Mouse (Mus musculus) neural tube, embryonic 15.5 days (tissue): ENCODE data around the gene Ksr1. TPM values are rescaled to one million over a fixed set of nuclear protein-coding genes. Genes with fewer than 3 reads are reported as not detected.

ENCODE experiments used
- ATAC-seq: fragments of 200-750 bp; cut with Nextera tagmentation; 2 replicates; pipeline ENCODE4 v1.8.0; 2017; ENCODE audit warnings: mild to moderate bottlenecking, moderate TSS enrichment, moderate library complexity; ENCODE audit not compliant: low FRiP score
- H3K27ac ChIP-seq: fragments of 300-500 bp; sonication (generic); replicated peaks from 2 replicates; pipeline ENCODE4 v1.5.1; 2015; ENCODE audit warnings: mild to moderate bottlenecking, inconsistent platforms
- H3K27me3 ChIP-seq: fragments of 300-500 bp; sonication (generic); replicated peaks from 2 replicates; pipeline ENCODE4 v1.6.1; 2015; ENCODE audit warnings: inconsistent platforms
- H3K36me3 ChIP-seq: fragments of 300-500 bp; sonication (generic); 2 replicates; pipeline ENCODE4 v1.6.1; 2015; ENCODE audit warnings: inconsistent platforms
- H3K4me1 ChIP-seq: fragments of 300-500 bp; sonication (generic); 2 replicates; pipeline ENCODE4 v1.6.1; 2015; ENCODE audit warnings: inconsistent platforms
- H3K4me2 ChIP-seq: fragments of 300-500 bp; sonication (generic); 2 replicates; pipeline ENCODE4 v1.6.1; 2015; ENCODE audit warnings: inconsistent platforms, mild to moderate bottlenecking, moderate library complexity
- H3K4me3 ChIP-seq: fragments of 300-500 bp; sonication (generic); replicated peaks from 2 replicates; pipeline ENCODE4 v1.5.1; 2015; ENCODE audit warnings: mild to moderate bottlenecking, inconsistent platforms
- H3K9ac ChIP-seq: fragments of 300-500 bp; sonication (generic); replicated peaks from 2 replicates; pipeline ENCODE4 v1.6.1; 2015; ENCODE audit warnings: mild to moderate bottlenecking, inconsistent platforms
- H3K9me3 ChIP-seq: fragments of 300-500 bp; sonication (generic); replicated peaks from 2 replicates; pipeline ENCODE4 v1.6.1; 2016; ENCODE audit warnings: inconsistent platforms
- WGBS: fragments of 180-500 bp; shearing (Covaris S2); methylation state at CpG from one replicate; pipeline ENCODE4 v1.1.7; 2015; ENCODE audit warnings: mixed read lengths; 5-methylcytosine and 5-hydroxymethylcytosine counted together
- polyA plus RNA-seq: library from polyadenylated mRNA; unstranded; fragments of >200 nt; fragmentation: Nextera tagmentation; extraction: Ambion mirVana; gene quantifications from 2 replicates; pipeline ENCODE4 v1.2.1, GENCODE M21; 2015

Ksr1 gene
- polyA plus RNA-seq, 1 experiment from 2014 or later, result 5.8 TPM

- Histone ChIP-seq H3K4me1 (peaks cover 24% of the 10 kb centered on the region), H3K36me3 (no peaks in the 10 kb centered on the region), H3K27me3 (no peaks in the 10 kb centered on the region), H3K4me2 (no peak overlapping the region), H3K4me3 (no peak overlapping the region), H3K27ac (no peak overlapping the region), H3K9ac (no peak overlapping the region), H3K9me3 (no peaks in the 10 kb centered on the region)
- 83% methylated on average over 5 of the region's 5 CpGs for WGBS
- ATAC-seq, result no peak
Measured at GRCm38 (mm10) chr11:79059850-79060249, 86.4 kb downstream of the Ksr1 start.

GRCm38 (mm10) chr11:79059062-79059461, 87.1 kb downstream of the Ksr1 start:
- H3K27ac ChIP-seq, result no peak overlapping the region
- no peak overlapping the region for H3K4me2 ChIP-seq
- no peak for ATAC-seq
- 87% methylated on average over 4 of the region's 4 CpGs for WGBS
- no peak overlapping the region for H3K9ac ChIP-seq
- peaks cover 24% of the 10 kb centered on the region for H3K4me1 ChIP-seq
- no peaks in the 10 kb centered on the region for H3K9me3 ChIP-seq
- no peaks in the 10 kb centered on the region for H3K27me3 ChIP-seq
- no peaks in the 10 kb centered on the region for H3K36me3 ChIP-seq
- no peak overlapping the region for H3K4me3 ChIP-seq

- no peak for ATAC-seq
- H3K9ac ChIP-seq, result no peak overlapping the region
- no peaks in the 10 kb centered on the region for H3K9me3 ChIP-seq
- no peaks in the 10 kb centered on the region for H3K27me3 ChIP-seq
- H3K4me3 ChIP-seq, result no peak overlapping the region
- peaks cover 23% of the 10 kb centered on the region for H3K4me1 ChIP-seq
- no peaks in the 10 kb centered on the region for H3K36me3 ChIP-seq
- H3K4me2 ChIP-seq, result no peak overlapping the region
- WGBS, result 88% methylated on average over 6 of the region's 6 CpGs
- no peak overlapping the region for H3K27ac ChIP-seq
Measured at GRCm38 (mm10) chr11:79058610-79059009, 87.6 kb downstream of the Ksr1 start.

DNA sequence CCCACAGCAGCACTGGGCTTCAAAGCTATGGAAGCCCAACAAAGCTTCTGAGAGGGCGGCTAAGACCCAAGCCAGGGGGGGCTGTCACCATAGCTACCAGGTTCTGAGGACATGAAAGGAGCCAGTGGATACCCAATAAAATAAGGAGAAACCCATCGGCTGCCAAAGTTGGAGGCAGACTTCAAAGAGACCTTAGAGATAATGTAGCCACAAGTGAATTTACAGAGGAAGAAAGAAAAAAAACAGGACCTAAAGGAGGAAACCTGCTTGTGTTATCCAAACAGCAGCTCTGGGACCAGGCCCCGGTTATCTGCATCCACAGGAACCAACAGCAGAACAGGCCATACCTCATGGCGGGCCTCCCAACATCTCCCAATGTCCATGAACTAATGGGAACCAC, 88.4 kb downstream of the Ksr1 start:
- 42% methylated on average over 4 of the region's 4 CpGs for WGBS
- Histone ChIP-seq H3K27ac (no peak overlapping the region), H3K4me1 (peaks cover 27% of the 10 kb centered on the region)

DNA sequence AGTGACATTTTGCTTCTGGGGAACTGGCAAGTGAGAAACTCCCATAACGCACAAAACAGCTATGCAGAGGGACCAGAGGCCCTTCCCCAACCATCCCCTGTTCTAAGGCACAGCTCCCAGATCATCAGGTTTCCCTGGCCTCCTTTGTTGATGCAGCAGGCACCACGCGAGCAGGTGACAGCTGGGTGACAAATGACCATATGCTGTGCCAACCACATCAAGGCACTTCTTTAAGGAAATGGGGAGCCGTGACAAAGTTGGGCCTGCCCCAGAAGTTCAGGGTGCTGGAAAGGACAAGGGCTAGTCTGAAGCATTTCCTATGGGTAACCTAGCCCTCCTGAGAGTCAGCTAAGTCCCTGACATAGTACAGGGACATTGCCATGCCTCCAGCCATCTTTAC, 89.3 kb downstream of the Ksr1 start:
- Histone ChIP-seq H3K27me3 (no peaks in the 10 kb centered on the region), H3K27ac (no peak overlapping the region), H3K9me3 (no peaks in the 10 kb centered on the region), H3K36me3 (no peaks in the 10 kb centered on the region), H3K4me2 (no peak overlapping the region), H3K4me3 (no peak overlapping the region), H3K9ac (no peak overlapping the region), H3K4me1 (peaks cover 27% of the 10 kb centered on the region)
- ATAC-seq, result no peak
- WGBS, result 40% methylated on average over 4 of the region's 4 CpGs

More for the DNA sequence above, 88.4 kb downstream of the Ksr1 start:
- Histone ChIP-seq H3K9me3 (no peaks in the 10 kb centered on the region), H3K4me2 (no peak overlapping the region), H3K27me3 (no peaks in the 10 kb centered on the region), H3K4me3 (no peak overlapping the region), H3K9ac (no peak overlapping the region), H3K36me3 (no peaks in the 10 kb centered on the region)
- no peak for ATAC-seq

GRCm38 (mm10) chr11:79056027-79056426, 90.2 kb downstream of the Ksr1 start:
- Histone ChIP-seq H3K9me3 (no peaks in the 10 kb centered on the region), H3K9ac (no peak overlapping the region), H3K4me2 (no peak overlapping the region), H3K27ac (no peak overlapping the region), H3K4me3 (no peak overlapping the region), H3K27me3 (no peaks in the 10 kb centered on the region), H3K4me1 (peaks cover 27% of the 10 kb centered on the region), H3K36me3 (no peaks in the 10 kb centered on the region)
- ATAC-seq, result no peak
- WGBS, result 70% methylated on average over 2 of the region's 2 CpGs

- 67% methylated on average over 8 of the region's 8 CpGs for WGBS
- no peak for ATAC-seq
- Histone ChIP-seq H3K4me1 (peaks cover 27% of the 10 kb centered on the region), H3K36me3 (no peaks in the 10 kb centered on the region), H3K9me3 (no peaks in the 10 kb centered on the region), H3K9ac (no peak overlapping the region), H3K27me3 (no peaks in the 10 kb centered on the region), H3K27ac (no peak overlapping the region), H3K4me3 (no peak overlapping the region), H3K4me2 (no peak overlapping the region)
Measured at GRCm38 (mm10) chr11:79055161-79055560, 91.0 kb downstream of the Ksr1 start.

DNA sequence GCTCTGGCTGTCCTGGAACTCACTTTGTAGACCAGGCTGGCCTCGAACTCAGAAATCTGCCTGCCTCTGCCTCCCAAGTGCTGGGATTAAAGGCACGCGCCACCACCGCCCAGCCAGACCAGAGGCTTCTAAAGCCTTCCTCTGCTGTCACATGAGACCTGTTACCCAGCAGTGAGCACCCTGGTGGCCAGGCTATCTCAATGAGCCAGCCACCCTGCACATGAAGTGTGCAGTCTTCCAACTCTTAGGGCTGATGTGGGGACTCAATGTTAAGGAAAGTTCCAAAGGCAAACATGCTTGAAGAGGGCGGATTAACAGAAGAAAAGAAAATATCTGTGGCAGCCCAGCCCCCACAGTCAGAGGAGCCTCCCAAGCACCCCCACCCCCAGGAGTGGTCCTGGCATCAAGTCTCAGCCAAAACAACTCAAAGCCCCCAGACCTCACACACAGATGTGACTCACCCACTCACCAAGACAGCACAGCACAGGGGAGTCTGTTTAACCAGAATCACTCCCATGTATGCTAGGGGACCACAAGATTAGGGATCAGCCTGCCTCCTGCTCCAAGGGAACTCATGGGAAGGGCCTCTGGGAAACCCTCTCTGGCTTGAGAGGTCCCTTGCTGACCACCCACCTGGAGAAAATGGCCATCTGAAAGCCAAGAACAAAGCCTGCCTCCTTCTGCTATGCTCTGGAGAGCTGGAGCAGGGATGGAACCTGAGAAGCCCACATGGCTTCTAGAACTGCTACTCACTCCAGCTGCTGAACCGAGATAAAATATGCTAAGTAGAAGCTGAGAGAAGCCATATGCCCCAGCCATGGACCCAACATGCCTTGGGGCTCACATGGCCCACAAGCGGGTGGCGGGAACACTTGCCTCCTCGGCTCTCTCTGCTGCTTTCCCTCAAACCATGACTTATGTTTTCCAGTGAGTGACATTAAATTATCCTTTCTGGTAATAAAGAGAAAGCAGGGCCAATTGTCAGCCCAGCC, 91.8 kb downstream of the Ksr1 start:
- H3K27ac ChIP-seq, result no peak overlapping the region
- WGBS, result 64% methylated on average over 9 of the region's 9 CpGs

DNA sequence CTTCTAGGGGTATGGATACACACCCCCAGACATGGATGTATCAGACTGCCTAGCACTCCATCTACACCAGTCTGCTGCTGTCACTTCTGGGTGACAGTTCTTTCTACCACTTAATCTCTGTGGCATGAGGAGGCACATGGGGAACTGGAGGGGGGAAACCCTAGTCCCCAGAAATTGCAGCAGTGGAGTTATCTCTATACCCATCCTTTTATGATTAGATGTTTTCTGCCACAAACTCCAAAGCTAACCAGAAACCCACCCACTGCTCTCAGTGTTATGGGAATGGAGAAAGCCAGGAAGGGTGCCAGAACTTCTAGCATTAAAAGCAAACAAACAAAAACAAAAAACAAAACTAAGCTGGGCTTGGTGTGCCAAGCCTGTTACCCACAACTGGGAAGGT, 92.8 kb downstream of the Ksr1 start:
- Histone ChIP-seq H3K9ac (no peak overlapping the region), H3K4me3 (no peak overlapping the region), H3K9me3 (no peaks in the 10 kb centered on the region), H3K27ac (no peak overlapping the region), H3K36me3 (no peaks in the 10 kb centered on the region), H3K27me3 (no peaks in the 10 kb centered on the region), H3K4me1 (peaks cover 24% of the 10 kb centered on the region), H3K4me2 (no peak overlapping the region)
- ATAC-seq, result no peak

More for the DNA sequence above, 91.8 kb downstream of the Ksr1 start:
- H3K4me1 ChIP-seq, result peaks cover 27% of the 10 kb centered on the region
- H3K4me2 ChIP-seq, result no peak overlapping the region
- ATAC-seq, result no peak
- no peak overlapping the region for H3K9ac ChIP-seq
- H3K9me3 ChIP-seq, result no peaks in the 10 kb centered on the region
- H3K27me3 ChIP-seq, result no peaks in the 10 kb centered on the region
- H3K36me3 ChIP-seq, result no peaks in the 10 kb centered on the region
- H3K4me3 ChIP-seq, result no peak overlapping the region

- H3K27ac ChIP-seq, result no peak overlapping the region
- no peak for ATAC-seq
Measured at GRCm38 (mm10) chr11:79052769-79053168, 93.4 kb downstream of the Ksr1 start.

DNA sequence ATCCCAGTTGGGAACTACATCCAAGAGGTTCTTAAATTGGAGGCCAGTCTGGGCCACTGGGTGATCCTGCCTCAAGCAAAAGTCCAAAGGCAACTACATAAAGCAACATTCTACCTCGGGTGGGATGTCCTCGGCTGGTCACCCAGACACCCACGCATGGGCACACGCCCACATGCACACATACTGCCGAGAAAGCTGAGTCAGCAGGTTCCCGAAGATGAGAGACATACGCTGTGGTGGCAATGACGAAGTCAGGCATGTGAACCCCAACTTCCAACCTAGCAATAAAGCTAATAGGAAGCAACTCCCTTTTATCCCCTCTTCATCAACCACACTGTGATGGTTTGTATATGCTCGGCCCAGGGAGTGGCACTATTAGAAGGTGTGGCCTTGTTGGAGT, 94.7 kb downstream of the Ksr1 start:
- no peak overlapping the region for H3K4me2 ChIP-seq
- peaks cover 24% of the 10 kb centered on the region for H3K4me1 ChIP-seq
- 92% methylated on average over 9 of the region's 9 CpGs for WGBS
- no peak overlapping the region for H3K9ac ChIP-seq
- H3K27ac ChIP-seq, result no peak overlapping the region
- no peaks in the 10 kb centered on the region for H3K27me3 ChIP-seq
- no peaks in the 10 kb centered on the region for H3K36me3 ChIP-seq
- no peak for ATAC-seq
- no peaks in the 10 kb centered on the region for H3K9me3 ChIP-seq
- no peak overlapping the region for H3K4me3 ChIP-seq

More at GRCm38 (mm10) chr11:79052769-79053168, 93.4 kb downstream of the Ksr1 start:
- WGBS, result 71% methylated on average over 6 of the region's 6 CpGs
- H3K27me3 ChIP-seq, result no peaks in the 10 kb centered on the region
- H3K4me1 ChIP-seq, result peaks cover 18% of the 10 kb centered on the region
- no peak overlapping the region for H3K4me2 ChIP-seq
- H3K9ac ChIP-seq, result no peak overlapping the region
- no peak overlapping the region for H3K4me3 ChIP-seq
- H3K9me3 ChIP-seq, result no peaks in the 10 kb centered on the region
- H3K36me3 ChIP-seq, result no peaks in the 10 kb centered on the region

DNA sequence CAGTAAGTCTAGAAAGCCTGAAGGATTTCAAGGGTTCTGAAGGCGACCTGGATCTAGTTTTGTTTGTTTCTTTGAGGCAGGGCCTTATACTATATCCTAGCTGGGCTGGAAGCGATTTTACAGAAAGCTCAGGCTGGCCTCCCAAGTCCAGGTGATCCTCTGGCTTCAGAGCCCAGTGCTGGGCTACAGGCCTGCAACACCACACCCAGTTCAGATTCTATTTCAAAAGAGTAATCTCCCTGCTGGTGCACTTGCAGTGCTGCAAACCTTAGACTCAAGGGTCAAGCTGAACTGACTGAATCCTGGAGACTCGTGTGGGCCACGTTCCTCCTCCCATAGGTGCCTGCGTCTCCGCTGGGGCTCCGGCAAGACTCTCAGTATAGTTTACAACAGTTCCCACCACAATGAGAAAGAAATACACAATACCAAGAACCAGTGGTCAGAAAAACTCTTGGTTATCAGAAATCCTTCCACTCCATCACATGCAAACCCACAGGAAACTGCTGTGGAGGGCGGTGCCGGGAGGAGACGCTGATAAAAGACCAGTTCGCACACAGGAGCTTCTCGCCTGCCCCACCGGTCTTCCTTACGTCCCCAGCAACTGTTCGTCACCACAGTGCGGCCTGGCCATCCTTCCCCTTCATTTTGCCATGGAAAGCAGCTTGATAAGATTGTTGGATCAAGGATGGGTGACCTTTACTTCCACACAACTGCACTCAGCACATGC, 95.3 kb downstream of the Ksr1 start:
- H3K9me3 ChIP-seq, result no peaks in the 10 kb centered on the region
- H3K4me3 ChIP-seq, result no peak overlapping the region
- peaks cover 28% of the 10 kb centered on the region for H3K4me1 ChIP-seq
- H3K4me2 ChIP-seq, result no peak overlapping the region
- H3K27ac ChIP-seq, result no peak overlapping the region
- no peak overlapping the region for H3K9ac ChIP-seq
- no peak for ATAC-seq
- WGBS, result 95% methylated on average over 16 of the region's 16 CpGs
- no peaks in the 10 kb centered on the region for H3K27me3 ChIP-seq
- H3K36me3 ChIP-seq, result no peaks in the 10 kb centered on the region
